Mouse (Mus musculus) bone marrow macrophage, adult 2 months (primary cell): Measurements from ENCODE around the gene 4921507P07Rik.
"Not testable (repeated sequence)": the region's sequence is repeated elsewhere in the genome, so short reads cannot be mapped to it uniquely, and the experiment has no call there.

Source experiments
- CTCF ChIP-seq: IDR thresholded peaks from 2 replicates; pipeline ENCODE4 v1.5.1; 2012; ENCODE audit warnings: low read depth, mild to moderate bottlenecking, low read length, moderate library complexity
- POLR2A ChIP-seq: IDR thresholded peaks from 2 replicates; pipeline ENCODE4 v1.6.1; 2012; ENCODE audit warnings: mild to moderate bottlenecking, low read depth, low read length, borderline replicate concordance

DNA sequence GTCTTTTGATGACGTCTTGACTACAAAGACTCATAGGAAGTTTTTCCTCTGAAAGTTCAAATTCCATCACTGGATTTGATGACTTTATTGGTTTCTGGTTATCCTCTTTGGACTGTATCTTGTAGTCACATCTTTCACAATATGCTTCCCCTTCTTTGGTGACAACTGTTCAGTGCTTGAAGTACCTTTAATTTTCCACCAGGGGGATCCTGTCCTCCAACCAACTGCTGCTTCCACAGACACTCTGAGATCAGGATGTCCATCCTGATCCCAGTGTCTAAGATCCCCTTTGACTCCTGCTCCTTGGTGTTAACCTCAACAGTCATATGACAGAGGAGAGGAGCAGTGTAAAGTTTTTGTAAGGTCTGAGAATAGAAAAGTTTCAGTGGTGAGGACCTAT, 21.8 kb upstream of the 4921507P07Rik start:
- TF ChIP-seq CTCF, POLR2A: not testable (repeated sequence)
